16 mouse cellular contexts compared by ENCODE assay signal in genomic region chr15:80277107-80277506, GRCm38 (mm10). TPM values are rescaled to one million over a fixed set of nuclear protein-coding genes. Genes with fewer than 3 reads are reported as not detected.
DNase-seq lines count a peak whose midpoint lies in the region; ATAC-seq and TF ChIP-seq lines count a peak whose summit lies in the region.
"Had no signal": no experiment of that assay in that cellular context is flagged by ENCODE, and none has a peak within 500 bp of the region (broad histone marks: within the 10 kb centered on the region; RNA-seq: fewer than 3 reads in every experiment).

No protein-coding gene starts in this region.

- no peak overlapping the region for H3K9ac ChIP-seq in hindbrain, embryonic 15.5 days
- H3K9ac ChIP-seq in midbrain, embryonic 16.5 days (ENCODE audit: low read depth, low read length), result no peak overlapping the region
- H3K9ac ChIP-seq in midbrain, embryonic 15.5 days, result no peak overlapping the region
- H3K9ac ChIP-seq: embryonic facial prominence, embryonic 13.5 days had no signal

- WGBS in hindbrain, embryonic 15.5 days, result 36% methylated on average over 9 of the region's 9 CpGs
- 44% methylated on average over 9 of the region's 9 CpGs for WGBS in hindbrain, embryonic 10.5 days
- WGBS in midbrain, embryonic 16.5 days, result 37% methylated on average over 9 of the region's 9 CpGs
- 39% methylated on average over 9 of the region's 9 CpGs for WGBS in midbrain, embryonic 15.5 days
- 42% methylated on average over 9 of the region's 9 CpGs for WGBS in bone marrow, adult 2 months

- no peak overlapping the region for H3K4me2 ChIP-seq in hindbrain, embryonic 15.5 days
- no peak overlapping the region for H3K4me2 ChIP-seq in midbrain, embryonic 16.5 days (ENCODE audit: low read length)
- no peak overlapping the region for H3K4me2 ChIP-seq in midbrain, embryonic 15.5 days
- H3K4me2 ChIP-seq: embryonic facial prominence, embryonic 13.5 days; hindbrain, embryonic 12.5 days had no signal

- H3K4me3 ChIP-seq in hindbrain, embryonic 15.5 days, result no peak overlapping the region
- H3K4me3 ChIP-seq in hindbrain, embryonic 10.5 days, result no peak overlapping the region
- no peak overlapping the region for H3K4me3 ChIP-seq in midbrain, embryonic 16.5 days (ENCODE audit: low read depth, low read length)
- no peak overlapping the region for H3K4me3 ChIP-seq in midbrain, embryonic 15.5 days
- no peak overlapping the region for H3K4me3 ChIP-seq in bone marrow, adult 2 months (replicated peaks; ENCODE audit: control insufficient read depth, low read depth, low read length)
- H3K4me3 ChIP-seq: embryonic facial prominence, embryonic 13.5 days; hindbrain, embryonic 12.5 days had no signal

- H3K9me3 ChIP-seq in hindbrain, embryonic 15.5 days, result no peaks in the 10 kb centered on the region
- no peaks in the 10 kb centered on the region for H3K9me3 ChIP-seq in hindbrain, embryonic 10.5 days
- H3K9me3 ChIP-seq in midbrain, embryonic 16.5 days (replicated peaks; ENCODE audit: control insufficient read depth, low read length, poor library complexity, severe bottlenecking), result no peaks in the 10 kb centered on the region
- no peaks in the 10 kb centered on the region for H3K9me3 ChIP-seq in midbrain, embryonic 15.5 days
- H3K9me3 ChIP-seq: embryonic facial prominence, embryonic 13.5 days; hindbrain, embryonic 12.5 days had no signal

- H3K27me3 ChIP-seq in hindbrain, embryonic 15.5 days, result peaks cover 11% of the 10 kb centered on the region; the same call in 1 of the 2 replicates
- H3K27me3 ChIP-seq in hindbrain, embryonic 10.5 days (ENCODE audit: insufficient read depth, poor library complexity, severe bottlenecking), result peaks cover 27% of the 10 kb centered on the region
- H3K27me3 ChIP-seq in midbrain, embryonic 16.5 days (ENCODE audit: control insufficient read depth, insufficient read depth, low read depth, low read length), result no peaks in the 10 kb centered on the region; the same call in 1 of the 2 replicates
- peaks cover 4% of the 10 kb centered on the region; the same call in 1 of the 2 replicates for H3K27me3 ChIP-seq in midbrain, embryonic 15.5 days (replicated peaks)

- no peaks in the 10 kb centered on the region for H3K36me3 ChIP-seq in hindbrain, embryonic 15.5 days
- H3K36me3 ChIP-seq in hindbrain, embryonic 10.5 days, result no peaks in the 10 kb centered on the region
- no peaks in the 10 kb centered on the region for H3K36me3 ChIP-seq in midbrain, embryonic 16.5 days (ENCODE audit: control insufficient read depth, insufficient read depth, low read length)
- no peaks in the 10 kb centered on the region for H3K36me3 ChIP-seq in midbrain, embryonic 15.5 days (replicated peaks)
- H3K36me3 ChIP-seq: embryonic facial prominence, embryonic 13.5 days; hindbrain, embryonic 12.5 days had no signal

- DNase-seq in hindbrain, embryonic 10.5 days (ENCODE audit: low spot score), result no peak
- DNase-seq in cerebellum, postnatal 36 days, result peak; percentile 50 to 65
- DNase-seq in urinary bladder, postnatal 14 days (ENCODE audit: low spot score), result no peak

- TF ChIP-seq POLR2A in bone marrow, adult 2 months (IDR thresholded peaks at IDR 0.05; ENCODE audit: borderline replicate concordance, control insufficient read depth, low read depth, low read length), result no peak

- peaks cover 6% of the 10 kb centered on the region; the same call in 1 of the 2 replicates for H3K4me1 ChIP-seq in hindbrain, embryonic 15.5 days (replicated peaks)
- H3K4me1 ChIP-seq in hindbrain, embryonic 10.5 days (replicated peaks), result peaks cover 9% of the 10 kb centered on the region
- peaks cover 2% of the 10 kb centered on the region; the same call in 1 of the 2 replicates for H3K4me1 ChIP-seq in midbrain, embryonic 16.5 days (ENCODE audit: control insufficient read depth, insufficient read depth, low read length)
- H3K4me1 ChIP-seq in midbrain, embryonic 15.5 days, result peaks cover 11% of the 10 kb centered on the region; the same call in 1 of the 2 replicates
- H3K4me1 ChIP-seq in bone marrow, adult 2 months (ENCODE audit: control insufficient read depth, insufficient read depth, low read length), result no peaks in the 10 kb centered on the region
- H3K4me1 ChIP-seq: embryonic facial prominence, embryonic 13.5 days had no signal

- no peak overlapping the region for H3K27ac ChIP-seq in hindbrain, embryonic 15.5 days (replicated peaks)
- H3K27ac ChIP-seq in hindbrain, embryonic 10.5 days, result no peak overlapping the region
- H3K27ac ChIP-seq in midbrain, embryonic 16.5 days (ENCODE audit: low read length), result no peak overlapping the region
- H3K27ac ChIP-seq in midbrain, embryonic 15.5 days, result no peak overlapping the region
- no peak overlapping the region for H3K27ac ChIP-seq in bone marrow, adult 2 months (ENCODE audit: control insufficient read depth, insufficient read depth, low read depth, low read length, poor library complexity)
- H3K27ac ChIP-seq: embryonic facial prominence, embryonic 13.5 days; hindbrain, embryonic 12.5 days had no signal

- ATAC-seq in hindbrain, embryonic 15.5 days (ENCODE audit: low FRiP score, low read depth), result peak; percentile 38; the same call in 1 of the 2 replicates
- 0 out of 2 replicates have a peak, but pooled peaks have one; percentile 28 for ATAC-seq in midbrain, embryonic 16.5 days
- no peak for ATAC-seq in midbrain, embryonic 15.5 days (replicated peaks)
- ATAC-seq in inflammation-experienced regulatory T-cells, adult 6 months, result no peak

- TF ChIP-seq CTCF in bone marrow, adult 2 months (IDR thresholded peaks at IDR 0.05; ENCODE audit: control insufficient read depth, insufficient read depth, low read length), result peak; percentile 19; the same call in 1 of the 2 replicates

RNA-seq across cellular contexts. Expression of gene Cacna1i, which starts 9.9 kb away (rescaled TPM):
- polyA plus RNA-seq in hindbrain, embryonic 15.5 days (2015; fragmentation: Nextera tagmentation; extraction: Ambion mirVana), result 0.64 and 0.73 TPM in 2 replicates
- polyA plus RNA-seq in hindbrain, embryonic 10.5 days (2016; fragmentation: Nextera tagmentation; extraction: Ambion mirVana), result 0.01 and 0.04 TPM in 2 replicates
- polyA plus RNA-seq in midbrain, embryonic 16.5 days (2015; fragmentation: Nextera tagmentation; extraction: Ambion mirVana), result 1.0 and 1.4 TPM in 2 replicates
- polyA plus RNA-seq in midbrain, embryonic 15.5 days (2015; fragmentation: Nextera tagmentation; extraction: Ambion mirVana), result 1.1 and 1.8 TPM in 2 replicates
- polyA plus RNA-seq in bone marrow, adult 2 months (2011; ENCODE audit: insufficient read depth, insufficient read length, low replicate concordance, missing spikeins), result 1.2 and 2.8 TPM in 2 replicates
- polyA plus RNA-seq in inflammation-experienced regulatory T-cells, adult 6 months (2017; shearing (Covaris generic)), result under 1 TPM in 1 of 3 experiments, not detected in 2; 0.04 TPM
- polyA plus RNA-seq: embryonic facial prominence, embryonic 13.5 days; heart, embryonic 14.5 days; kidney, embryonic 14.5 days had no signal

RNA-seq across cellular contexts. Expression of gene Rps19bp1, which starts 13.0 kb away (rescaled TPM):
- 76.2 and 76.7 TPM in 2 replicates for polyA plus RNA-seq in hindbrain, embryonic 15.5 days (2015; fragmentation: Nextera tagmentation; extraction: Ambion mirVana)
- 67.4 TPM in 2 replicates for polyA plus RNA-seq in hindbrain, embryonic 10.5 days (2016; fragmentation: Nextera tagmentation; extraction: Ambion mirVana)
- 74.9 and 79.6 TPM in 2 replicates for polyA plus RNA-seq in midbrain, embryonic 16.5 days (2015; fragmentation: Nextera tagmentation; extraction: Ambion mirVana)
- polyA plus RNA-seq in midbrain, embryonic 15.5 days (2015; fragmentation: Nextera tagmentation; extraction: Ambion mirVana), result 69.2 and 75.5 TPM in 2 replicates
- polyA plus RNA-seq in bone marrow, adult 2 months (2011; ENCODE audit: insufficient read depth, insufficient read length, low replicate concordance, missing spikeins), result 21.3 and 53.7 TPM in 2 replicates
- 10 to 100 TPM; 19.9 to 24.4 (median 21.7) TPM for polyA plus RNA-seq in inflammation-experienced regulatory T-cells, adult 6 months (2017; shearing (Covaris generic))

RNA-seq across cellular contexts. Expression of gene Atf4, which starts 22.1 kb away (rescaled TPM):
- 112 and 116 TPM in 2 replicates for polyA plus RNA-seq in hindbrain, embryonic 15.5 days (2015; fragmentation: Nextera tagmentation; extraction: Ambion mirVana)
- 111 TPM in 2 replicates for polyA plus RNA-seq in hindbrain, embryonic 10.5 days (2016; fragmentation: Nextera tagmentation; extraction: Ambion mirVana)
- polyA plus RNA-seq in midbrain, embryonic 16.5 days (2015; fragmentation: Nextera tagmentation; extraction: Ambion mirVana), result 125 and 131 TPM in 2 replicates
- polyA plus RNA-seq in midbrain, embryonic 15.5 days (2015; fragmentation: Nextera tagmentation; extraction: Ambion mirVana), result 120 and 121 TPM in 2 replicates
- polyA plus RNA-seq in bone marrow, adult 2 months (2011; ENCODE audit: insufficient read depth, insufficient read length, low replicate concordance, missing spikeins), result 248 and 280 TPM in 2 replicates
- 10 to 100 TPM; 78.7 to 96.6 (median 84.8) TPM for polyA plus RNA-seq in inflammation-experienced regulatory T-cells, adult 6 months (2017; shearing (Covaris generic))

RNA-seq across cellular contexts. Expression of gene AC140267.1, which starts 41.5 kb away (rescaled TPM):
- not detected in 2 replicates for polyA plus RNA-seq in hindbrain, embryonic 15.5 days (2015; fragmentation: Nextera tagmentation; extraction: Ambion mirVana)
- polyA plus RNA-seq in hindbrain, embryonic 10.5 days (2016; fragmentation: Nextera tagmentation; extraction: Ambion mirVana), result not detected in 2 replicates
- 5.5 TPM in 1 of 2 replicates, not detected in the other for polyA plus RNA-seq in midbrain, embryonic 16.5 days (2015; fragmentation: Nextera tagmentation; extraction: Ambion mirVana)
- 2.3 TPM in 1 of 2 replicates, not detected in the other for polyA plus RNA-seq in midbrain, embryonic 15.5 days (2015; fragmentation: Nextera tagmentation; extraction: Ambion mirVana)
- polyA plus RNA-seq in bone marrow, adult 2 months (2011; ENCODE audit: insufficient read depth, insufficient read length, low replicate concordance, missing spikeins), result not detected in 2 replicates
- polyA plus RNA-seq in inflammation-experienced regulatory T-cells, adult 6 months (2017; shearing (Covaris generic)), result 10 to 100 TPM in 1 of 3 experiments, not detected in 2; 10.7 TPM
- polyA plus RNA-seq: adrenal gland, adult 2 months; embryonic facial prominence, embryonic 13.5 days; forebrain, embryonic 11.5 days; heart, embryonic 14.5 days; hindbrain, embryonic 12.5 days; kidney, embryonic 14.5 days; liver, adult 2 months; neural tube, embryonic 14.5 days had no signal

RNA-seq across cellular contexts. Expression of gene Mief1, which starts 43.3 kb away (rescaled TPM):
- 34.9 and 36.4 TPM in 2 replicates for polyA plus RNA-seq in hindbrain, embryonic 15.5 days (2015; fragmentation: Nextera tagmentation; extraction: Ambion mirVana)
- polyA plus RNA-seq in hindbrain, embryonic 10.5 days (2016; fragmentation: Nextera tagmentation; extraction: Ambion mirVana), result 38.6 and 39.3 TPM in 2 replicates
- polyA plus RNA-seq in midbrain, embryonic 16.5 days (2015; fragmentation: Nextera tagmentation; extraction: Ambion mirVana), result 35.2 and 37.4 TPM in 2 replicates
- 35.8 and 39.3 TPM in 2 replicates for polyA plus RNA-seq in midbrain, embryonic 15.5 days (2015; fragmentation: Nextera tagmentation; extraction: Ambion mirVana)
- polyA plus RNA-seq in bone marrow, adult 2 months (2011; ENCODE audit: insufficient read depth, insufficient read length, low replicate concordance, missing spikeins), result 11.5 and 16.3 TPM in 2 replicates
- polyA plus RNA-seq in inflammation-experienced regulatory T-cells, adult 6 months (2017; shearing (Covaris generic)), result 10 to 100 TPM; 29.1 to 39.4 (median 34.2) TPM

Comparison
In these comparisons a context has a peak if more than half of its experiments do, and no peak if none do; other contexts are left out.
1. ATAC-seq: peak in hindbrain, embryonic 15.5 days (single experiment) and midbrain, embryonic 16.5 days (single experiment); none in midbrain, embryonic 15.5 days (single experiment) and inflammation-experienced regulatory T-cells, adult 6 months (single experiment).
2. DNase-seq: peak in cerebellum, postnatal 36 days (2 of 2); none in hindbrain, embryonic 10.5 days (single experiment) and urinary bladder, postnatal 14 days (single experiment).